Mouse (Mus musculus) embryonic facial prominence, embryonic 11.5 days (tissue): ENCODE results near the gene Ssr3. TPM values are rescaled to one million over a fixed set of nuclear protein-coding genes. Genes with fewer than 3 reads are reported as not detected.

Source experiments
- polyA plus RNA-seq: library from polyadenylated mRNA; unstranded; fragments of >200 nt; fragmentation: Nextera tagmentation; extraction: Ambion mirVana; gene quantifications from 2 replicates; pipeline ENCODE4 v1.2.1, GENCODE M21; 2014

The Ssr3 gene
- polyA plus RNA-seq, 1 experiment from 2014 or later, result 333 TPM

Other genes starting within 250 kb of the Ssr3 start
- gene Tiparp, start 135.8 kb upstream of the Ssr3 start, polyA plus RNA-seq, result 37.9 and 39.7 TPM in 2 replicates